Mouse (Mus musculus): ENCODE measurements around the gene Ptprd.

GRCm38 (mm10) chr4:76415624-76416023, 1796.1 kb downstream of the Ptprd start:
- no peak for TF ChIP-seq CTCF (IDR thresholded peaks at IDR 0.05; ENCODE audit: insufficient read depth, low read depth, low read length)
- TF ChIP-seq POLR2A (IDR thresholded peaks at IDR 0.05; ENCODE audit: insufficient read depth, low read depth, low read length) = no peak

Data from olfactory bulb, adult 2 months (tissue).